Mouse (Mus musculus): ENCODE data around the gene Zmiz2. TPM values are rescaled to one million over a fixed set of nuclear protein-coding genes. Genes with fewer than 3 reads are reported as not detected.

Gene Zmiz2
- total and polyA plus RNA-seq, 3 experiments = 10.6 to 238 (median 46.3) TPM

DNA sequence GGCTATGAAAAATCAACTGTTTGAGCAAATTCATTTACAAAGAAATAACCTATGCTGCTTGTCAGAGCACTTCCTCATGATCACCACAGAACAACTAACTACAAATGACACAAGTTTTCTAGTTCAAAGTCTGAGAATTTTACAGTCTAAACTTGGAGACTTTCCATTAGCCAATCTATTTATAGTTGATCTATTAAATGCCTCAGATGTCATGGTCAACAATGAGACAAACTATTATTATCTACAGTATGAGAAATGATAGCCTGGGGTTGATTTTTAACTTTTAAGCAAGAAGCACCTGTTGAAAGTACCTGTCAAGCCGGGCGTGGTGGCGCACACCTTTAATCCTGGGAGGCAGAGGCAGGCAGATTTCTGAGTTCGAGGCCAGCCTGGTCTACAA lies 53.7 kb downstream of the Zmiz2 start:
- peaks cover 13% of the 10 kb centered on the region for H3K27me3 ChIP-seq (replicated peaks)
- no peak for DNase-seq (ENCODE audit: extremely low read depth)
- no peaks in the 10 kb centered on the region for H3K9me3 ChIP-seq (replicated peaks; ENCODE audit: low read length)
- H3K9ac ChIP-seq (ENCODE audit: insufficient read depth, low read depth) = no peak overlapping the region
- H3K4me2 ChIP-seq (ENCODE audit: insufficient read depth, low read depth, poor library complexity, severe bottlenecking) = peak overlapping the region; percentile 55
- no peak overlapping the region for H3K4me3 ChIP-seq (replicated peaks in 1 of 3; ENCODE audit: low read depth in 2 of 3, low read length in 2 of 3, poor library complexity in 1 of 3)
- no peak for TF ChIP-seq EP300 (IDR thresholded peaks at IDR 0.05; ENCODE audit: low read length)
- no peak for TF ChIP-seq ZKSCAN1 (IDR thresholded peaks at IDR 0.05; ENCODE audit: borderline replicate concordance, low read depth, low read length)
- TF ChIP-seq SMC3 (IDR thresholded peaks at IDR 0.05; ENCODE audit: low read depth, low read length) = no peak
- no peak for TF ChIP-seq TCF12 (IDR thresholded peaks at IDR 0.05; ENCODE audit: low read depth, low read length)
- TF ChIP-seq KAT2A (IDR thresholded peaks at IDR 0.05; ENCODE audit: insufficient replicate concordance, low read length) = no peak
- TF ChIP-seq CHD2 (IDR thresholded peaks at IDR 0.05; ENCODE audit: low read length) = no peak
- TF ChIP-seq CTCF (conservative IDR thresholded peaks at IDR 0.05 in 1 of 2, IDR thresholded peaks at IDR 0.05 in 1 of 2; ENCODE audit: low read depth in 2 of 2, low read length in 2 of 2) = no peak
- dilution Hi-C loops (cut with MboI; ENCODE audit: extremely low pct_ligation_motif_present, extremely low pct_unique_long_range_greater_than_20kb, low sequenced_read_pairs) = no loop called here
- H3K4me1 ChIP-seq (ENCODE audit: control insufficient read depth in 1 of 2, insufficient read depth in 2 of 2) = peaks cover 4 to 14% of the 10 kb centered on the region in 2 experiments; a peak in 3 of 4 replicates
- in situ Hi-C loops (cut with MboI; ENCODE audit: low pct_ligation_motif_present, low pct_unique_long_range_greater_than_20kb, low sequenced_read_pairs) = no loop called here
- no peak overlapping the region for H3K27ac ChIP-seq (ENCODE audit: insufficient read depth, low read depth)
- H3K36me3 ChIP-seq (replicated peaks in 1 of 2; ENCODE audit: control insufficient read depth in 1 of 2, insufficient read depth in 1 of 2, low read length in 1 of 2) = peaks cover 3 to 9% of the 10 kb centered on the region in 2 experiments
- peaks cover 30% of the 10 kb centered on the region for H3K79me2 ChIP-seq (replicated peaks; ENCODE audit: control insufficient read depth, extremely low read depth, insufficient read depth, poor library complexity, severe bottlenecking)

DNA sequence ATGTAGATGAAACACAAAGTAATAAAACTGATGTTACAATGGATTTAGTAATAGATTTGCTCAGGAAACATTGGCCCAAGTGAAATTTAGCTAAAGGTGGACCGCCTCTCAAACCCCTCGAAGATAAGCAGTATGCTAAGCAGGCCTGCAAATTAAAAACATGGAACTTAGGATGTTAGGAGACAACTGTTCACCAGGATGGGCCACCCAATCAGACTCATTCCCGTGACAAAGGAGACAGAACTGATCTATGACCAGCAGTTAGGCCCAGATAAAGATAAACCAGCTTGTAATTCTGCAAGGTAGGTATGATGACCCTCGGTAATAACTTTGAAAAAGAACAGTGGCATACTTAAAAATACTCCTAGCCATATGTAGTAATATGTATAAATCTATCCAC lies 54.2 kb downstream of the Zmiz2 start:
- Histone ChIP-seq H3K9me3 (replicated peaks; ENCODE audit: low read length) (peaks cover 2% of the 10 kb centered on the region), H3K4me3 (replicated peaks in 1 of 3; ENCODE audit: low read depth in 2 of 3, low read length in 2 of 3, poor library complexity in 1 of 3) (peak overlapping the region; percentile 66 to 88 (median 76)), H3K4me2 (ENCODE audit: insufficient read depth, low read depth, poor library complexity, severe bottlenecking) (peak overlapping the region; percentile 99), H3K9ac (ENCODE audit: insufficient read depth, low read depth) (peak overlapping the region; percentile 72), H3K79me2 (replicated peaks; ENCODE audit: control insufficient read depth, extremely low read depth, insufficient read depth, poor library complexity, severe bottlenecking) (peaks cover 30% of the 10 kb centered on the region), H3K4me1 (ENCODE audit: control insufficient read depth in 1 of 2, insufficient read depth in 2 of 2) (peaks cover 5 to 14% of the 10 kb centered on the region in 2 experiments; a peak in 3 of 4 replicates), H3K27me3 (replicated peaks) (peaks cover 19% of the 10 kb centered on the region), H3K27ac (ENCODE audit: insufficient read depth, low read depth) (no peak overlapping the region), H3K36me3 (replicated peaks in 1 of 2; ENCODE audit: control insufficient read depth in 1 of 2, insufficient read depth in 1 of 2, low read length in 1 of 2) (peaks cover 0 to 4% of the 10 kb centered on the region in 2 experiments)
- in situ Hi-C loops (cut with MboI; ENCODE audit: low pct_ligation_motif_present, low pct_unique_long_range_greater_than_20kb, low sequenced_read_pairs) = no loop called here
- DNase-seq (ENCODE audit: extremely low read depth) = no peak
- dilution Hi-C loops (cut with MboI; ENCODE audit: extremely low pct_ligation_motif_present, extremely low pct_unique_long_range_greater_than_20kb, low sequenced_read_pairs) = no loop called here
- TF ChIP-seq USF2 (conservative IDR thresholded peaks at IDR 0.05; ENCODE audit: low read depth, low read length) (no peak), ZC3H11A (IDR thresholded peaks at IDR 0.05; ENCODE audit: low read depth, low read length) (no peak), MAZ (IDR thresholded peaks at IDR 0.05; ENCODE audit: low read depth, low read length) (no peak), KAT2A (IDR thresholded peaks at IDR 0.05; ENCODE audit: insufficient replicate concordance, low read length) (no peak), MAFK (IDR thresholded peaks at IDR 0.05; ENCODE audit: insufficient replicate concordance, low read length) (no peak), EP300 (IDR thresholded peaks at IDR 0.05; ENCODE audit: low read length) (no peak), JUND (conservative IDR thresholded peaks at IDR 0.05; ENCODE audit: low read depth, low read length) (no peak)

- Histone ChIP-seq H3K4me2 (ENCODE audit: insufficient read depth, low read depth, poor library complexity, severe bottlenecking) (peak overlapping the region; percentile 99), H3K4me1 (ENCODE audit: control insufficient read depth in 1 of 2, insufficient read depth in 2 of 2) (peaks cover 5 to 14% of the 10 kb centered on the region in 2 experiments; a peak in 3 of 4 replicates), H3K79me2 (replicated peaks; ENCODE audit: control insufficient read depth, extremely low read depth, insufficient read depth, poor library complexity, severe bottlenecking) (peaks cover 30% of the 10 kb centered on the region), H3K9ac (ENCODE audit: insufficient read depth, low read depth) (peak overlapping the region; percentile 72), H3K27ac (ENCODE audit: insufficient read depth, low read depth) (no peak overlapping the region), H3K27me3 (replicated peaks) (peaks cover 20% of the 10 kb centered on the region), H3K4me3 (replicated peaks in 1 of 3; ENCODE audit: low read depth in 2 of 3, low read length in 2 of 3, poor library complexity in 1 of 3) (peak overlapping the region; percentile 66 to 88 (median 76)), H3K9me3 (replicated peaks; ENCODE audit: low read length) (peaks cover 4% of the 10 kb centered on the region), H3K36me3 (replicated peaks in 1 of 2; ENCODE audit: control insufficient read depth in 1 of 2, insufficient read depth in 1 of 2, low read length in 1 of 2) (peaks cover 0 to 4% of the 10 kb centered on the region in 2 experiments)
- dilution Hi-C loops (cut with MboI; ENCODE audit: extremely low pct_ligation_motif_present, extremely low pct_unique_long_range_greater_than_20kb, low sequenced_read_pairs) = no loop called here
- in situ Hi-C loops (cut with MboI; ENCODE audit: low pct_ligation_motif_present, low pct_unique_long_range_greater_than_20kb, low sequenced_read_pairs) = no loop called here
- TF ChIP-seq USF2 (conservative IDR thresholded peaks at IDR 0.05; ENCODE audit: low read depth, low read length) = no peak
- no peak for TF ChIP-seq PAX5 (IDR thresholded peaks at IDR 0.05; ENCODE audit: low read length)
- 0 out of 2 replicates have a peak, but pooled peaks have one; percentile 34 for TF ChIP-seq TBP (conservative IDR thresholded peaks at IDR 0.05; ENCODE audit: low read depth, low read length)
- TF ChIP-seq NRF1 (IDR thresholded peaks at IDR 0.05; ENCODE audit: low read depth, low read length) = no peak
- no peak for TF ChIP-seq MAZ (IDR thresholded peaks at IDR 0.05; ENCODE audit: low read depth, low read length)
- no peak for DNase-seq (ENCODE audit: extremely low read depth)
These were observed 54.8 kb downstream of the Zmiz2 start for GRCm38 (mm10) chr11:6443727-6444076.
